Mouse (Mus musculus) T-helper 1 cell (primary cell): Measurements from ENCODE around the gene Bbs12.

ENCODE experiments used
- in situ Hi-C: fragments of 300-600 bp; cut with MboI, MseI; formaldehyde crosslinking; loops from one replicate; pipeline ENCODE4 v1.15.1; 2025; ENCODE audit warnings: high pct_unique_total_duplicates

Bbs12 gene

DNA sequence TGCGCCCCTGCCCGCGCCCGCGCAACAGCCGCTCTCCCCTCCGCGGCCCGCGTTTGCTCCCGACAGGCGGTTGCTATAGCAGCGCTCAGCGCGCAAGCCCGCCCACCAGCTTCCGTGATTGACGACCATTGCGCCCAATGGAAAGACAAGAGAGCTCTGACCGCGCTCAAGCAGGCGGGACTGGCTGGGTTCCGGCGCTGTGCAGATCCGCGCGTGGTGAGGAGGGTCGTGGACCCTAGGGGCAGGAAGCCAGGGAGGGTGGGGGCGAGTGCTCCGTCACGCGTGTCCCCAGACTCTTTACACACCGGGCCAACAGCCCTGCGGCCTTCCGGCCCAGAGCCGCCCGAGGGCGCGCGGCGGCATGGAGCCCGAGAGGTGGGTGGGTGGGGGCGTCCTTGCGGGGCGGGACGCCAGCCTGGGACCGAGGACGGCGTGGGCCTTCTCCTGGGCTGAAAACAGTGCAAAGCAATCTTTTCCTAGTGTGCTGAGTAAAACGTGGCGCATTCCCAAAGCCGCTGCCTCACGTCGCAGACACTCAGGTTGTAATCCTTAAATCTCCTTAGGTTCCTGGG lies at the start of gene Bbs12, which contains the start of gene Cetn4:
Gene Bbs12, plus strand, starts transcription at position 185 of the 572 bp plus-strand sequence.
Gene Cetn4, minus strand, starts transcription at position 339 of the 572 bp plus-strand sequence.
- in situ Hi-C loops = loop anchor here (5.0 kb wide), 1 partner anchor 80 kb away; the partner anchor contains the start of gene Il21

DNA sequence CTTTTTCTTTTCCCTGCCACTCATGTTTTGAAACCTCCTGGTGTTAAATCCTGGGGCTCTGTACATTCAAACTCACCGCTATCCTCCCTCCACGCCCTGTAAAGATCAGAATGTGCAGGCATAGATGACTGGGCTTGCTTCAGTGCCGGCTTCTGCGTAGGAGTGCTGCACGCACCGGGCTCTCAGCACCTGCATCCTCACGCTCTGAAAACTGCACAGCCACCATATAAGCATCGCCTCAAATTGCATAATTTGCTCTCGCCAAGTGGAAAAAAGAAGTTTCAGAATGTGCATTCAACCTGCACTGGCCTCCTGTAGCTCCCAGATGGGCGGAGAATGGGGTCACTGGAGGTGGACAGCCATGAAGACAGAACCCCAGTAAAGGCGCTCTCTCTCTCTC lies 44.0 kb upstream of the Bbs12 start:
- in situ Hi-C loops = no loop called here

DNA sequence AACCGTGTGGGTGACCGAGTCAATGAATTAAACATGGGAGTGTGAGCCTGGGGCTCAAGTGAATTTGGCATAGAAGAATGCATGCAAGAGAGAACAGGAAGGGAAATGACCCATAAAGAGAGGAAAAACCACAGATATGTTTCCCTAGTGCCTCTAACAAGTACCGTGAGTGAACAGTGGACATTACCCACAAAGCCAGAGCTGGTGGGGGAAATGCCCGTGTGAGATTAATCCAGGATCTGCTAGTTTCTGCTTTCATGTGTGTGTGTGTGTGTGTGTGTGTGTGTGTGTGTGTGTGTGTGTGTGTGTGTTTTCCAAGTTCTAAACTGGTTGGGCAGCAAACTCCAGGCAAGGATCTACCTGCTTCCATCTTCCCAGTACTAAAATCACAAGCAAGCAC lies 42.4 kb upstream of the Bbs12 start:
- in situ Hi-C loops = loop anchor here (10.0 kb wide), 2 partner anchors 45 to 145 kb away; partner anchors contain the start of gene Il2

DNA sequence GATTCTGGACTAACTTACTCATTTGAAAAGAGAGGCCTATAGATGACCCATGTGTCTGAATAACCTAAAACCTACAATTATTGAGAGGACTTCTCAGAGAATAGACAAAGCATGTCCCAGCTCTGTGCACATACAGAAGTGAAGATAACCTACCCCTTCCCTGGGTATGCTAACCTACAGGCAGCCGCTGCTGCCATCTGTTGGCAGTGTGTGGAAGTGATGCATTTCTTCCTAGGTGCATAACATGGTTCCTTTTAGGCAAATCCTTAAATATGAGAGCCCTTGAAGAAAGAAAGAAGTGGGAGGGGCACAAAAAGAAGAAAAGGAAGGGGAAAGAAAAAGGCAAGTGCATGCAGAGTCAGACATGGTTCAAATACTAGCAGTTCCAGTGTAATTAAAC lies 41.1 kb upstream of the Bbs12 start:
- in situ Hi-C loops = loop anchor here (10.0 kb wide), 2 partner anchors 46 to 146 kb away; partner anchors contain the start of gene Il2

DNA sequence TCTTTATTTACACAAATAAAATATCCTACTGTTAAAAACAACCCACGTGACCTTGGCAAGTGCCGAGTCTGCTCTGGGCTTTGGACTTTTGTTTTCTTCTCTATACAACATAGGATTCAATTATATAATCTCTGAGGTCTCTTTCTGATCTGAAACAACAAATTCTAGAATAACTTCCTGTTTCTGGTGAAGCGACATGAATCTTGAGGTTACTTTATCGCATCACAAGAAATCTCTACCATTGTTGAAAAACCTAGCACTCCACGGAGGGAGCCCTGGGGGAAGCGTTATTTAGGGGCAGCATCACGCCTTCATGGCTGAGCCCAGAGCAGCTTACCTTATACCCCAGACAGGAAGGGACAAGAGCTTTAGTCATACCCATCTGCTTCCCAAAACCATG lies 39.3 kb upstream of the Bbs12 start:
- in situ Hi-C loops = loop anchor here (10.0 kb wide), 2 partner anchors 48 to 148 kb away; partner anchors contain the start of gene Il2

DNA sequence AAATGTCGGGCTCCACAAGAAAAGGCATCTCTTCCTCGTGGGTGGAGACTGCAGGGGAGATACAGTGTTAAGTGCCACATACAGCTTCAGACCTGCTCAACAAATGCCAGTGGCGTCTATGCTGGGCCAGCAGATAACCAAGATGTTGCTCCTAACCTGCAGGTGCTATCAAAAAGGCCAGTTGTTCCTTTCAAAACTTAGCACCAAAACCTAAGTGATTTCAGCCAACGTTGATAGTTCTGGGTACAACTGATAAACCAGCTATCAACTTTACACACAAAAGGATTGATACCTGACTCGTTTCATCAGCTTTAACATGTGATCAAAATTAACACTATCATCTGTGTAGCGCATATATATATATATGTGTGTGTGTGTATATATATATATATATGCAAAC lies 37.7 kb upstream of the Bbs12 start:
- in situ Hi-C loops = loop anchor here (10.0 to 25.0 kb wide), 3 partner anchors 50 to 388 kb away; partner anchors contain the start of gene Il2

DNA sequence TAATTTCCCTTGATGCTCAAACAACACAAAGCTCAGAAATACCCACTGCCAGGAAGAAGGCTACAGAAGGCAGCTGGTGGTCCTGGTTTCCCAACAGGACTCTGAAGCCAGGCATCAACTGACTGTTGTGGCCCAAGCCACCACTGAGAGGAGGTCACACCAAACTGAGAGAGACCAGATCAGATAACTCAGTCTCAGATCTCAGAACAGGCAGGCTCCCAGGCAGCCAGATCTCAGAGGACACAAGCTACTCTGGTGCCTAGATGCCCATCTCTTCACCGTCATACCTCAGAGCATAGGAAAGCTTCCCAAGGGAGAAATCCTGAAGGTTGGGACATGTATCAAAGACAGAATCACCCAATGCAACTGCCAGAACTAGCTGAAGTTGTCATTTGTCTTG lies 32.1 kb upstream of the Bbs12 start:
- in situ Hi-C loops = loop anchor here (25.0 kb wide), 1 partner anchor 382 kb away; no protein-coding TSS in a partner anchor

DNA sequence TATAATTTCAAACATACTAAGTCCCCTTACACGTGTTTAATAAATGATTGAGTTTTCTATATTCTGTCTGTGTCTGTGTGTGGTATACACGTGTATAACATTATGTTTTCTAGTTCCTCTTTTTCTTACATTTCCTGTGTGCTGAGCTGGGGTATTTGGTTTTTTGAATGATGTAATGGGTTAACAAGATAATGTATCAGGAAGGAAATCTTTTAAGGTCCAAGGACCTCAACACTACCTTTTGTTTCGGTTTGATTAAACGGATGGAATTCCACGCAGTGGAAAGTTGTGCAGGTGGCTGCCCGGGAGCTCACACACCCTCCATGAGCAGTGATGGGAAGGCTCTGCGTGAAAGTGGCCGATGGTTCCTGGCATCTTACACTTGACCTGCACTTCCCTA lies 31.5 kb upstream of the Bbs12 start:
- in situ Hi-C loops = loop anchor here (25.0 kb wide), 1 partner anchor 381 kb away; no protein-coding TSS in a partner anchor

DNA sequence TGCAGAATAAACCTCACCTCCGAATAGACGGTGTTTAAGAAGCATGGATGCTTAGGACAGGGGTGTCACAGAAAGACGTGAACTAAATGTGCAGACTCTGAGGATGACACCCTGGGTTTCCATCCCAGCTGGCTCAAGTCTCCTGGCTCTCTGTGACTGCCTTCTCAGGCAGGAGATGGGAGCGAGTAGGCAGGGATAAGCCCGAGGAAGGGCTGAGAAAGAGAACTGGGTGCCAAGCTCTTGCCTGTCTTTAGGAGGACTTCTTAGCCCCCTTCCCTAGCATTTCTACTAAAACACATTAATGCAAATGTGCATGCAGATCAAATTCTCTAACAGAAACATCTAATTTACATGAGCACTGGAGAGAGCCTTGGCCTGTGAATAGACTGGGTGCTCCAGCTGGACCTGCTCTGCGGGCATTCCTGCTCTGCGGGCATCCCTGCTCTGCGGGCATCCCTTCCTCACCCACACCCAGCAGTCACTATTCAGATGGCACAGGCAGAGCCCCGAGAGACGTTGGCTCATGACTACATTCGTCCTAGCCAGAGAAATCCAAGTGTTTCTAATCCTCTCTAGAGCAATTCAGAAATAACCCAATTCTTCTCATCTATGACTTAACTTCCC lies 29.9 kb upstream of the Bbs12 start:
- in situ Hi-C loops = loop anchor here (25.0 kb wide), 1 partner anchor 380 kb away; no protein-coding TSS in a partner anchor

DNA sequence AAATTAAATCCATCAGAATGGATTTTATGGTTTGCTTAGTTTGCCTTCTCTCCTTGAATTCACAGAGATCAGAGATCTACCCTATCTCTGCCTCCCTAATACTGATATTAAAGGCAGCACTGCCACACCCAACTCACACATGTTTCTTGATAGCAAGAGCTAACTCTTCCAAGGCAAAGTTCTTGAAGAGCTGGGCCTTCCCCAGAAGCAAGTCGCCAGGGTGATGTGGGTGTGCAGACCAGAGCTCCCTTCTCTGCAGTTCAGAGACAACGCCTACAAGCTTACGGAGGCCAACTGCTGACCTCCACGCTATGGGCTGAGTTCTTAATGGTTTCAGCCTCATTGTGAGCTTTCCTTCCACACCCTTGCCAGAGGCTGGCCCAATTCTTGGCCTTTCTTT lies 29.1 kb upstream of the Bbs12 start:
- in situ Hi-C loops = loop anchor here (25.0 kb wide), 1 partner anchor 379 kb away; no protein-coding TSS in a partner anchor

DNA sequence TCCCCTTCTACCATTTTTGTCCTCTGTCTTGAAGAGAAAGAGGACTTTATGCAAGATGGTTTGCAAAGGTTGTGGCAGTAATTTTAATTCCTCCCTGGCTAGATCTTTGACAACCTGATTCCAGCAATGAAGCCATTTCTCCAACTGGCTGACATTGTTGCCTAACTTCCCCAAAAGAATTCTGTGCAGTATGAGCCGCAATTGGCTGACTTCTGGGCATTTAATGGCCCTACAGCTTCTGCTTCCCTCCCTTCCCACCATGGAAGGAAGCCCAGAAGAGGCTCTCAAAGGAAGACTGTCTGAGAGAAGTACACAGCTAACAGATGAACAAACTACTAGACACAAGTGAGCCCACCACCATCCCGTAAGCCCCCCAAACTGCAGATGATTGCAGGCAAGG lies 23.1 kb upstream of the Bbs12 start:
- in situ Hi-C loops = loop anchor here (25.0 kb wide), 1 partner anchor 373 kb away; no protein-coding TSS in a partner anchor

DNA sequence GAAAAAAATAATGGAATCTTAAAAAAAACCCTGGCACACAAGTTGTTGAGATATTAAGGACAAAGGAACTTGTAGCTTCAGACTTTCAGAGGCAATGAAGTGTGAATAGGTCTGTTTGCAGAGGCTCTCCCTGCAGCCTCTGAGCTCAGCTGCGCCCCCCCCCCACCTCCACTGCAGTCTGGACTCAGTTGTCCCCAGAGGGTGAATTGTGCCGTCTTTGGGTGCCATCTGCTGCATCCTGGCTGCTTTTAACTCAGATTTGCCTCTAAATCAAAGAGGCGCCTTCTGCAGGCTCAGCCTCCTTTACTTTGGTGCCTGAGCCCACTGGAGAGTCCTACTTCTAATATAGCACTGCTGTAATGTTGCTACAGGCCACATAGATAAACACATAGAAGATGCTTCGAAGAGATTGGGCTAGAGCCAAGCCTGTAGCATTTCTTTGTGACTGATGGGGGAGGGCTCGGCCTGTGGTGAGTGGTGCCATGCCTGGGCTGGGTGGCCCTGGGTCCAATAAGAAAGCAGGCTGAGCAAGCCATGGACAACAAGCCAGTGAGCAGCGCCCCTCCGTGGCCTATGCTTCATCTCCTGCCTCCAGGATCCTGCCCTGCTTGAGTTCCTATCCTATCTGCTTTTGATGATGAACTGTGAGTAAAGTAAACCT lies 21.3 kb upstream of the Bbs12 start:
- in situ Hi-C loops = loop anchor here (25.0 kb wide), 1 partner anchor 371 kb away; no protein-coding TSS in a partner anchor

DNA sequence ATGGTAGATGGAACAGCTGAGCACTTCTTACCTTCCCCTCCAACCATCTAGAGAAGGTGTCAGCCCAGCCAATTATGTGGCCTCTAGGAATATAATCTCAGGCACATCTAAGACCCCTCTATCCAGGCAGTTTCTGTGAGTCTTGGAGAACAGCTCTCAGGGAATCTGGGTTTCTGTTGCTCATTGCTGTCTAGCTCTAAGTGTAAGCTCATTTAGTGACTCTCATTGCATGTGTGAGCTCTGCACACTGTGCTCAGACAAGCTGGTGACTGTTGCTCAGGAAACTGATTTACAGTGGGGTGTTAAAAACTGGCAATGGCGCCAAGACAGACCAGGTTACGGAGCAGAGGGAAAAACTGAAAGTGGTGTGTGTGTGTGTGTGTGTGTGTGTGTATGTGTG lies 20.4 kb upstream of the Bbs12 start:
- in situ Hi-C loops = loop anchor here (25.0 kb wide), 1 partner anchor 370 kb away; no protein-coding TSS in a partner anchor

DNA sequence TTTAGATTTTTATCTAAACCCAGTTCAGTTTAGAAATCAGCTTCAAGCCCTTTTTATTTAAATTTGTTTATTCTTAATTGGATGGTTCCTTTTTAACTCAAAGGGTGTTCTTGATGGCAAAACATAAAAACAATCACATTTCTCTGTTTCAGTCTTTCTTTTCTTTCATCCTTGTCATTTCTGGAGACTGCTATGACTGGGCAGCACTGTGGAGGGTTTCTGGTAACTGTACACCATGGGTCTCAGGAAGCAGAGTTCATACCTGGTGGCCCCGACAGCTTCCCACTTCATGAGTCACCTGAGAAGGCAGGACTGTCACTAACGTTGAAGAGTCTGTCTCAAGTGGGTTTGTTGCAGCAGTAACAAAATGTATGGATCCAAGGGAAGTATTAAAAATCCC lies 19.7 kb upstream of the Bbs12 start:
- in situ Hi-C loops = loop anchor here (25.0 kb wide), 1 partner anchor 370 kb away; no protein-coding TSS in a partner anchor

DNA sequence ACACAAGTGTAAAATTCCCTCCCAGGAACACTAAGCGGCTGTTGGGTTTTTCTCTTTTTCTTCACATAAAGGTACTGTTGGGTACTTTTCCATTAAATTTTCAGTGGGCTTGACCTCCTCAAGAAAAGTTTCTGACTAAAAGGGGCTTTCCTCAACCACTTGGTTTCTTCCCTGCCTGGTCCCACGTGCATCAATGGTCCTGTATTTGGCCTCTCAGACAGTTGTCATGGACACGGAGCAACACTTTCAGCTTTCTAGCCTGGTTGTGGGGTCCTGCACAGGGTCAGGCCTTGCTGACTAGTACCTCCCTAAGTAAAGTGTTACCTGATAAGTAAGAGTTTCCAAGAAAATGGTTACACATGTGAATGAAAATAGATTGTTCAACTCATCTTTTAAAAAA lies 12.9 kb upstream of the Bbs12 start:
- in situ Hi-C loops = loop anchor here (25.0 kb wide), 1 partner anchor 363 kb away; no protein-coding TSS in a partner anchor

DNA sequence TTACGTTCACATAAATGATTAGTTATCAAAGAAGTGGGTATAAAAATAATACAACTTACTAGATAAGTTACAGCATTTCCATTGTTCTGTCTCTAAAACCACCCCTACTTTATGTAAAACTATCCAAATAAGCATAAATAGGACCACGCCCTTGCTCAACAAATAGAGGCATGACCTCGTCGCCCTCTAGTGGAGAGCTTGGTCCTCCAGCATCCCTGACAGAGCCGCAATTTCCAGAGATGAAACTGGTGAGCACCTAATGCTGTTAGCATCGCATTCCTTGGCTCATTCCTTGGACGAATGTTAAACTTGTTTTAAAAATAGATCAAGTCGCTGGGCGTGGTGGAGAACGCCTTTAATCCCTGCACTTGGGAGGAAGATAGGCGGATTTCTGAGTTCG lies 9.7 kb upstream of the Bbs12 start:
- in situ Hi-C loops = no loop called here

DNA sequence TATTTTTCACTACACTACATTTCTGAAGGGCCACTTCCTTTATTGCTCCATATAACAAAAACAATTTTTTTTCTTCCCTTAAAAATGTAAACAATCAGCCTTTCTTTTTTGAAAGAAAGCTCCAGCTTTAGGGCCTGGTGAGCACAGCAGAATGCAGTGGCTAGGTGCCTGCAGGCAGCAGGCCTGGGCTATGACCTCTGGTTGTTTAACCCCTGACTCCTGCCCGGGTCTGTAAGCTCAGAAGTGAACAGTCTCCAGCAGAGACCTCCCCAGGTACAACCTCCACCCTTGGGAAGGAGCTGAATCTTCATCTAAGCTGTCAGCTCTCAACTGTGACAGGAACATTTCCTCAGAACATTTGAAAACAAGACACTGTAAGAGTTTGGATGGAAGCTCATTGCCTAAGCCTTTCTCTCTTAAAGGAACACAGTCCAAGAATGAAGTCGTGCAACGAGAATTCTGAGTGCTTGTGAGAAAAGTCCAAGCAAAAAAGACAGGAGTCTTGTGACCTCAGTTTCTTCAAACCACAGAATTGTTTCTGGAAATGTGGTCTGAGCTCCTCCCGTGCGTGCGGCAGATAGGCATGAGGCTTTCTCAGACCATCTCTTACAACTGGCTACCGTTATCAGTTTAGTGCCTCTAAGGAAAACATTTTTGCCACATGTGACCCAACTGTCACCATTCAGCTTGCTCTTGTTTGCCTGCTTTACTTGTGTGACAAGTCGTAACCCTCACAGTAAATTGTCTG lies 8.8 kb upstream of the Bbs12 start:
- in situ Hi-C loops = no loop called here

DNA sequence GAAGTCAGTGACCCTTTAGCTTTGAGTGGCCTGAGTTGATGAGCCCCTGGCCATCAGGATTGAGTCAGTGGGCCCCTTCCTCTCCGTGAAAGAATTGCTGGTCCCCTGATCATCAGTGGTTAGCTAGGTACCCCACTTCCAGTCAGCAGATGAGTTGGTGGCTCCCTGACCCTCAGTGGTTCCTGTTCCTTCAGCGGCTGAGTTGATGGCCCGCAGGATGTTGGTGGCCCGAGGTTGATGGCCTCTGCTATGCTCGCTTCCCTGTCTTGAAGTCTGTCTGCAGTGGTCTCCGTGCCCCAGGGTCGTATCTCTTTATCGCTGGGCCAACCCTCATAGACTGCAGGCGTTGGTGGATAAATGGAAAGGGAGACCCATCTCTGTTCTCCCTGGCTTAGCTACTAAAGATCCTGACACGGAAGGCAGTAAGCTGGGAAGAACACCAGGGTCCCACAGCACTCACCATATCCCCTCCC lies 421 bp upstream of the Bbs12 start:
- in situ Hi-C loops = loop anchor here (5.0 kb wide), 1 partner anchor 80 kb away; the partner anchor contains the start of gene Il21

DNA sequence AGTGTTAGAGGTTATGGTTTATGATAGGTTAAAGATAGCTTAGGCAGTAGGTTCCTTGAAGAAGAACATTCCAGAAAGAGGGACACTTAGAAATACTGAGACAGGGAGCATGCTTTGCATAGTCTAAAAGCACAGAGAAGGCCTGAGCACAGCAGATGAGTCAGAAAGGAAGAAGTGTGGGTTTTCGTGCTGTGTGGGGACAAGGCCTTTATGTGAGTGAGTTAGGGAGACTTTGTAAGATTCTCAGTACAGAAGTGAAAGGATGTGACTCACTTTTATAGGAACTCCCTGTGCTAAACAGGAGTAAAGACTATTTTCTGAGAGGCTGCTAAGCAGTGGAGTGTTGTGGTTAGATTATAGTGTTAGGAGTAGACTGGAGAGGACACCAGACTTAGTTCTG lies 1.0 kb downstream of the Bbs12 start:
- in situ Hi-C loops = loop anchor here (5.0 kb wide), 1 partner anchor 81 kb away; the partner anchor contains the start of gene Il21

DNA sequence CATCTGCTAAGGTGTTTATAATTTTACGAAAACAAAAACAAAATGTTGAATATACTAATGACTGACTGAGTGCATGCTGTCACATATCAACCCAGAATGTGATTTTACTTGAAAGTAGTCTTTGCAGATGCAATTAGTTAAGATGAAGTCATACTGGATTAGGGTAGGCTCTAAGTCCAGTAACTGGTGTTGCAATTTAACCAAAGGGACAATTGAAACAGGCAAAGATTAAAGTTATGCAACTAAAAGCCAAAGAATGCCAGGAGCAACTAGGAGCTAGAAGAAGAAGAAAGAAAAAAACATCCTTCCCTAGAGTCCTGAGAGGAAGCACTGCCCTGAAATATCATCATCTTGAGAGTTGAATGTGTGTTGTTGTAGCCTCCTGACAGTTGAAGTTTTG lies 3.9 kb downstream of the Bbs12 start:
- in situ Hi-C loops = no loop called here

DNA sequence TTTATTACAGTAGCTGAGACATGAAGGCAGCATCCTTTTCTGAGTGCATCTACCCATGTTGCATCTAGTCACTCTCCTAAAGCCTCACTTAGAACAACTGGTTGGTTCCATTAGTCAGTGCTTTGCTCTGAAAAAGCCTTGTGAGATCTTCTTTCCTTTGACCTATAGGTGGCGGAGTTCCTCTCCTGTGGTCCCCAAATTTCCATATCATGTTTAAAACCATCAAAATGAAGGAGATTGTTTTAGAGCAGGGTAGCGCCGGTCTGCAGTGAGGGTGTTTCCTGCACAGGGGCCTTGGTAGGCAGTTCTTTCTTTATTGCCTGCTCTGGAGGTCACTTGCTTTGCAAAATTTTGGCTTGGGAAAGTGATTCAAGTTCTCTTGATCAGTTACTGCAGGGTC lies 12.0 kb downstream of the Bbs12 start:
- in situ Hi-C loops = no loop called here
